Mouse (Mus musculus) embryonic facial prominence, embryonic 14.5 days (tissue): ENCODE data around the gene Selenon. TPM values are rescaled to one million over a fixed set of nuclear protein-coding genes. Genes with fewer than 3 reads are reported as not detected.

ENCODE experiments used
- ATAC-seq: fragments of 200-750 bp; cut with Nextera tagmentation; 2 replicates; pipeline ENCODE4 v1.8.0; 2017; ENCODE audit warnings: low read depth, moderate number of reproducible peaks, moderate TSS enrichment
- DNase-seq: peaks from one replicate; pipeline ENCODE4 v3.0.0-alpha.2; 2015; ENCODE audit warnings: low spot score
- H3K27ac ChIP-seq: fragments of 300-500 bp; sonication (generic); replicated peaks from 2 replicates; pipeline ENCODE4 v1.5.1; 2014; ENCODE audit warnings: low read depth, mild to moderate bottlenecking, low read length, moderate library complexity
- H3K27me3 ChIP-seq: fragments of 300-500 bp; sonication (generic); replicated peaks from 2 replicates; pipeline ENCODE4 v1.6.1; 2014; ENCODE audit warnings: low read length; ENCODE audit not compliant: control insufficient read depth, insufficient read depth
- H3K36me3 ChIP-seq: fragments of 300-500 bp; sonication (generic); 2 replicates; pipeline ENCODE4 v1.6.1; 2014; ENCODE audit warnings: low read length, mixed read lengths; ENCODE audit not compliant: control insufficient read depth, insufficient read depth
- H3K4me1 ChIP-seq: fragments of 300-500 bp; sonication (generic); 2 replicates; pipeline ENCODE4 v1.6.1; 2014; ENCODE audit warnings: antibody characterized with exemption, low read length; ENCODE audit not compliant: control insufficient read depth, insufficient read depth
- H3K4me2 ChIP-seq: fragments of 300-500 bp; sonication (generic); 2 replicates; pipeline ENCODE4 v1.6.1; 2014; ENCODE audit warnings: low read depth, mild to moderate bottlenecking, low read length, moderate library complexity, mixed read lengths
- H3K4me3 ChIP-seq: fragments of 300-500 bp; sonication (generic); 2 replicates; pipeline ENCODE4 v1.5.1; 2014; ENCODE audit warnings: low read depth, mild to moderate bottlenecking, low read length
- H3K9ac ChIP-seq: fragments of 300-500 bp; sonication (generic); 2 replicates; pipeline ENCODE4 v1.6.1; 2014; ENCODE audit warnings: low read depth, mild to moderate bottlenecking, low read length, moderate library complexity, mixed read lengths
- H3K9me3 ChIP-seq: fragments of 300-500 bp; sonication (generic); 2 replicates; pipeline ENCODE4 v1.6.1; 2016; ENCODE audit warnings: low read length; ENCODE audit not compliant: control insufficient read depth
- WGBS: fragments of 180-500 bp; shearing (Covaris S2); extraction: QIAGEN DNeasy Blood & Tissue Kit; methylation state at CpG from one replicate; pipeline ENCODE4 v1.1.7; 2014; 5-methylcytosine and 5-hydroxymethylcytosine counted together
- polyA plus RNA-seq: library from polyadenylated mRNA; unstranded; fragments of >200 nt; fragmentation: Nextera tagmentation; extraction: Ambion mirVana; gene quantifications from 2 replicates; pipeline ENCODE4 v1.2.1, GENCODE M21; 2014

The Selenon gene
- polyA plus RNA-seq, 1 experiment from 2014 or later, result 24.7 TPM

GRCm38 (mm10) chr4:134569831-134570230 is 17.9 kb upstream of the Selenon start:
- ATAC-seq (no peak), DNase-seq (no peak)
- H3K4me3 ChIP-seq, result no peak overlapping the region
- 75% methylated on average over 8 of the region's 8 CpGs for WGBS
- H3K27me3 ChIP-seq, result no peaks in the 10 kb centered on the region
- H3K9me3 ChIP-seq, result no peaks in the 10 kb centered on the region; the same call in 1 of the 2 replicates
- no peak overlapping the region for H3K27ac ChIP-seq
- H3K4me1 ChIP-seq, result no peaks in the 10 kb centered on the region
- no peak overlapping the region for H3K4me2 ChIP-seq
- no peak overlapping the region for H3K9ac ChIP-seq
- 0 out of 2 replicates have a peak, but pooled peaks cover 14% of the 10 kb centered on the region for H3K36me3 ChIP-seq

DNA sequence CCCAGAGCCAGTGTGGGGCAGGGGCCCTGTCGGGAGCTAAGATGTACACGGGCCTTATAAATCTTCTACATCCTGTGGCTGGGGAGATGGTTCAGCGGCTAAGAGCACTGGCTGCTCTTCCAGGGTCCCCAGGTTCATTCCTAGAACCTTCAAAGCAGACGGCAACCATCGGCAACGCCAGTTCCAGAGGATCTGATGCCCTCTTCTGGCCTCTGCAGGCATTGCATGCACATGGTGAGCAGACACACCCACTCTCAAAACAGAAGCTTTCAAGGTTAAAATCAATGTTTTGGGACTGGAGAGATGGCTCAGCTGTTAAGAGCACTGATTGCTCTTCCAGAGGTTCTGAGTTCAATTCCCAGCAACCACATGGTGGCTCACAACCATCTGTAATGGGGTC is 17.2 kb upstream of the Selenon start:
- ATAC-seq, result no peak
- H3K27ac ChIP-seq, result no peak overlapping the region
- H3K4me3 ChIP-seq, result no peak overlapping the region
- no peak overlapping the region for H3K4me2 ChIP-seq
- no peak overlapping the region for H3K9ac ChIP-seq
- H3K27me3 ChIP-seq, result no peaks in the 10 kb centered on the region
- H3K4me1 ChIP-seq, result no peaks in the 10 kb centered on the region
- WGBS, result 84% methylated on average over 6 of the region's 6 CpGs
- H3K9me3 ChIP-seq, result no peaks in the 10 kb centered on the region; the same call in 1 of the 2 replicates
- H3K36me3 ChIP-seq, result 0 out of 2 replicates have a peak, but pooled peaks cover 10% of the 10 kb centered on the region
- no peak for DNase-seq

DNA sequence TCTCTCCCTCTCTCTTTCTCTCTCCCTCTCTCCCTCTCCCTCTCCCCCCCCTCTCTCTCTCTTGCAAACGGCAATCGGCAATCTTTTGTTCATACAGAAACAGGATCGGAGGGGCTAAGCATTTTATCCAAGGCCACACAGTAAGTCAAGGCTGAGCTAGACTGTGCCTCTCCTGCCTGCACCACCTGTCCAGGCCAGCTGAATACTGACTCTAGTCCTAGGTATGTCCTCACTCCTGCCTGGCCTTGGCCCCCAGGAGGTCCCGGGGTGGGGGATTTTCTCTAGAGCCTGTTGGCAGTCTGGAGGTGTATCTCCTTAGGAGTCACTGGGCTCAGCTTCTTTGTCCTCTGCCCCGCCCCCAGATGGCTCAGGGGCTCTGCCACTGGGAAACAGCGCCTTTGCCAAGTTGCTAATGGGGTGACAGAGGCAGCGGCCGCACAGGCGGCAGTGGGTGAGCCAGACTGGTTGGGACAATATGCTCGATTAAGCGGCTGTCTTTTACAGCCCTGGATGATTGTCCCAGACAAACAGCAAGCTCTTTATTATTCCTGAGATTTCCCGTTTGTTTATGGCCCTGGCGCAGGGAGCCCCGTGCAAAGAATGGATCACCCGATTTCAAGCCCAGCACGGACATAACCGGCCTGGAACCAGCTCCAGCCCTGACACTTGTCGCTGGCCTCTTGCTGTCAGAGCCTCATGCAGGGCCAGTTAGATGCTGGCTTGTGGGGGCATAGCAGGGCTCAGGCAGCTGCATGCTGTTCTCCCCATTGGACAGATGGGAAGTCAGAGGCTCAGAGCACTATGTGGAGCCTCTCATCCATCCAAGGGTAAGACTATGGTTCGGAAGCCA is 15.6 kb upstream of the Selenon start:
- no peak overlapping the region for H3K4me2 ChIP-seq
- H3K4me3 ChIP-seq, result no peak overlapping the region
- DNase-seq (no peak), ATAC-seq (peak; percentile 41; the same call in 1 of the 2 replicates)
- H3K9ac ChIP-seq, result no peak overlapping the region
- 53% methylated on average over 19 of the region's 19 CpGs for WGBS
- H3K4me1 ChIP-seq, result no peaks in the 10 kb centered on the region
- 0 out of 2 replicates have a peak, but pooled peaks cover 9% of the 10 kb centered on the region for H3K36me3 ChIP-seq
- H3K27ac ChIP-seq, result no peak overlapping the region
- no peaks in the 10 kb centered on the region for H3K27me3 ChIP-seq
- no peaks in the 10 kb centered on the region; the same call in 1 of the 2 replicates for H3K9me3 ChIP-seq

GRCm38 (mm10) chr4:134564093-134564492 is 12.1 kb upstream of the Selenon start:
- 73% methylated on average over 5 of the region's 6 CpGs for WGBS
- Histone ChIP-seq H3K27me3 (no peaks in the 10 kb centered on the region), H3K36me3 (0 out of 2 replicates have a peak, but pooled peaks cover 9% of the 10 kb centered on the region), H3K4me3 (no peak overlapping the region), H3K4me1 (no peaks in the 10 kb centered on the region), H3K9ac (no peak overlapping the region), H3K9me3 (no peaks in the 10 kb centered on the region; the same call in 1 of the 2 replicates), H3K4me2 (no peak overlapping the region), H3K27ac (no peak overlapping the region)
- no peak for ATAC-seq
- DNase-seq, result no peak

- H3K4me1 ChIP-seq, result no peaks in the 10 kb centered on the region; the same call in 1 of the 2 replicates
Measured at GRCm38 (mm10) chr4:134563624-134564023, 11.7 kb upstream of the Selenon start.

DNA sequence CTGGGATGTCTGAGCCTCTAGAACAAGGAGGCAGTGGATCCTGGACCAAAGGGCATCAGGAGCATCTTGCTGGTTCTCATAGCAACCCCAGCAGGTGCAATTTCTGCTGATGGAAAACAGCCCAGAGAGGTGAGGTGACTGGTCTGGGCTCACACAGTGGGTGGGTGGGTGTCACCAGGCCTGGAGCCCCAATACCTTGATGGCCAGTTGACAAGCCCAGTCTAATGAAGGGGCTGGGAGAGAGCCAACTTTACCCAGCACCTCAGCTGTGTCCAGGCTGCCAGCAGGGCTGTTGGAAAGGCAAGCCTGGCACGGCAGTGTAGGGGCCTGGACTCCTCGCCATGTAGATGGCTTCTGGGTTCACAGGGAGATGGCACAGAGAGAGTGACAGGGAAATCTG is 10.0 kb upstream of the Selenon start:
- Histone ChIP-seq H3K36me3 (0 out of 2 replicates have a peak, but pooled peaks cover 9% of the 10 kb centered on the region), H3K27ac (no peak overlapping the region), H3K4me2 (no peak overlapping the region), H3K4me3 (no peak overlapping the region), H3K4me1 (peaks cover 8% of the 10 kb centered on the region), H3K27me3 (no peaks in the 10 kb centered on the region), H3K9ac (no peak overlapping the region), H3K9me3 (no peaks in the 10 kb centered on the region; the same call in 1 of the 2 replicates)
- WGBS, result 100% methylated on average over 2 of the region's 2 CpGs
- DNase-seq, result no peak
- ATAC-seq, result no peak

More at GRCm38 (mm10) chr4:134563624-134564023, 11.7 kb upstream of the Selenon start:
- DNase-seq, result no peak
- no peak overlapping the region for H3K4me2 ChIP-seq
- H3K4me3 ChIP-seq, result no peak overlapping the region
- no peak overlapping the region for H3K27ac ChIP-seq
- H3K27me3 ChIP-seq, result no peaks in the 10 kb centered on the region
- 86% methylated on average over 16 of the region's 16 CpGs for WGBS
- H3K9ac ChIP-seq, result no peak overlapping the region
- H3K9me3 ChIP-seq, result no peaks in the 10 kb centered on the region; the same call in 1 of the 2 replicates
- no peak for ATAC-seq
- 0 out of 2 replicates have a peak, but pooled peaks cover 9% of the 10 kb centered on the region for H3K36me3 ChIP-seq

DNA sequence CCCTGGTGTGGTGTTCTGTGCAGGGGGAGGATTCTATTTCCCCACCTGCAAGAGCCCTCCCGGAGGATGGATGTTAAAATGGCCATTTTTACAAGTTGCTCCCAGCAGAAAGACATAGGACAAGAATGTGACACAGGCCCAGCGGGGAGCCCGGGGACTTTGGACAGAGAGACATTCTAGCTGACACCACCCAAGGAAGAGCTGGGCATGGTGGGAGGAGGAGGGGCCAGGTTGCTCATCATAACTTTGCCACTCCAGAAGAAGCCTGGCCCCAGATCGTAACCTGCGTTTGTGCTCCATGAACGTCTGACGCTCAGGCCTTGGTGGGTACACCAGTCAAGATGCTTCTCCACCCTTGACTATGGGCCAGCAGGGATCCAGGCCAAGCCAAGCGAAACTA is 8.7 kb upstream of the Selenon start:
- DNase-seq (no peak), ATAC-seq (no peak)
- H3K4me2 ChIP-seq, result no peak overlapping the region
- no peak overlapping the region for H3K9ac ChIP-seq
- peaks cover 8% of the 10 kb centered on the region for H3K4me1 ChIP-seq
- H3K9me3 ChIP-seq, result no peaks in the 10 kb centered on the region
- 86% methylated on average over 8 of the region's 8 CpGs for WGBS
- 0 out of 2 replicates have a peak, but pooled peaks cover 9% of the 10 kb centered on the region for H3K36me3 ChIP-seq
- no peak overlapping the region for H3K27ac ChIP-seq
- no peaks in the 10 kb centered on the region for H3K27me3 ChIP-seq
- H3K4me3 ChIP-seq, result no peak overlapping the region

DNA sequence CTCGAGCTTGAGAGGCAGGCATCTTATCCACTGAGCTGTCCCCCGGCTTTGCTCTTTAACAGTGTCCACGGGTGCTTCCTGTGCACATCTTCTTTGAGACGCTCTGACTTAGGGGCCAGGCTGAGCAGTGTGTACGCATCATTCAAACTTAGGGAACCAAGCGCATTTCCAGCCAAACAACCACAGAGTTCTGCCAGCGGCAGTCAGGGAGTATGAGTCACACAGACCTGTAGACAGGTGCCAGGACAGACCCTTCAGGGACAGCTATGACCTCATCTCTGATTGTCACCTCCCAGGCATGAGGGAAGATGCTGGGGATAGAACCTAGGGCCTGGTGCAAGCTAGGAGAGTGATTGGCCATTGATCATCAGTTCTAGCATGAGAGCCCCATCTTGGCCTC is 7.2 kb upstream of the Selenon start:
- no peaks in the 10 kb centered on the region for H3K9me3 ChIP-seq
- peak overlapping the region; percentile 65; the same call in 1 of the 2 replicates for H3K27ac ChIP-seq
- no peaks in the 10 kb centered on the region for H3K36me3 ChIP-seq
- H3K4me1 ChIP-seq, result peaks cover 8% of the 10 kb centered on the region
- H3K9ac ChIP-seq, result no peak overlapping the region
- DNase-seq (no peak), ATAC-seq (no peak)
- no peak overlapping the region for H3K4me3 ChIP-seq
- H3K4me2 ChIP-seq, result no peak overlapping the region
- H3K27me3 ChIP-seq, result no peaks in the 10 kb centered on the region
- WGBS, result 75% methylated on average over 7 of the region's 7 CpGs
